Mouse (Mus musculus) spleen, adult 12 weeks (tissue): ENCODE results near the gene Higd1a.

Experiments
- DNase-seq: peaks from one replicate; pipeline ENCODE4 v3.0.0; 2022; ENCODE audit warnings: low spot score

Higd1a gene

GRCm38 (mm10) chr9:121858153-121858488 lies at the start of gene Higd1a:
Gene Higd1a (minus strand): TSS chr9:121858362.
- DNase-seq: no peak

GRCm38 (mm10) chr9:121907356-121908070 lies 49.4 kb upstream of the Higd1a start:
- DNase-seq: no peak

- DNase-seq: no peak
Measured at GRCm38 (mm10) chr9:121906456-121906855, 48.3 kb upstream of the Higd1a start.

GRCm38 (mm10) chr9:121905556-121906185 lies 47.5 kb upstream of the Higd1a start:
- DNase-seq: no peak

- DNase-seq: no peak
Measured at GRCm38 (mm10) chr9:121904946-121905345, 46.8 kb upstream of the Higd1a start.

- DNase-seq: no peak
Measured at GRCm38 (mm10) chr9:121904319-121904718, 46.2 kb upstream of the Higd1a start.

GRCm38 (mm10) chr9:121903476-121904305 lies 45.5 kb upstream of the Higd1a start:
- no peak for DNase-seq

GRCm38 (mm10) chr9:121901710-121902700 lies 43.8 kb upstream of the Higd1a start:
- no peak for DNase-seq

- no peak for DNase-seq
Measured at GRCm38 (mm10) chr9:121900282-121900855, 42.2 kb upstream of the Higd1a start.

GRCm38 (mm10) chr9:121899306-121899705 lies 41.1 kb upstream of the Higd1a start:
- no peak for DNase-seq

- no peak for DNase-seq
Measured at GRCm38 (mm10) chr9:121898245-121898644, 40.1 kb upstream of the Higd1a start, which contains the start of gene Ackr2. Gene Ackr2 (plus strand): TSS chr9:121898355.

GRCm38 (mm10) chr9:121896820-121897219 lies 38.7 kb upstream of the Higd1a start:
- DNase-seq: no peak

- no peak for DNase-seq
Measured at GRCm38 (mm10) chr9:121895392-121895993, 37.3 kb upstream of the Higd1a start.

- no peak for DNase-seq
Measured at GRCm38 (mm10) chr9:121894447-121894846, 36.3 kb upstream of the Higd1a start.

- no peak for DNase-seq
Measured at GRCm38 (mm10) chr9:121892057-121892687, 34.0 kb upstream of the Higd1a start.

- no peak for DNase-seq
Measured at GRCm38 (mm10) chr9:121891301-121891700, 33.1 kb upstream of the Higd1a start.

- no peak for DNase-seq
Measured at GRCm38 (mm10) chr9:121890441-121890941, 32.3 kb upstream of the Higd1a start.

GRCm38 (mm10) chr9:121889927-121890440 lies 31.8 kb upstream of the Higd1a start:
- DNase-seq: no peak

- no peak for DNase-seq
Measured at GRCm38 (mm10) chr9:121882015-121882457, 23.9 kb upstream of the Higd1a start.

GRCm38 (mm10) chr9:121881301-121881700 lies 23.1 kb upstream of the Higd1a start:
- no peak for DNase-seq
